Mouse (Mus musculus): ENCODE measurements around the gene Ptgis. TPM values are rescaled to one million over a fixed set of nuclear protein-coding genes. Genes with fewer than 3 reads are reported as not detected.
A peak's percentile ranks its signal among the peaks of the same experiment; 100 is the strongest.

Ptgis gene
- polyA plus RNA-seq, 1 experiment from 2014 or later: 5.6 TPM

DNA sequence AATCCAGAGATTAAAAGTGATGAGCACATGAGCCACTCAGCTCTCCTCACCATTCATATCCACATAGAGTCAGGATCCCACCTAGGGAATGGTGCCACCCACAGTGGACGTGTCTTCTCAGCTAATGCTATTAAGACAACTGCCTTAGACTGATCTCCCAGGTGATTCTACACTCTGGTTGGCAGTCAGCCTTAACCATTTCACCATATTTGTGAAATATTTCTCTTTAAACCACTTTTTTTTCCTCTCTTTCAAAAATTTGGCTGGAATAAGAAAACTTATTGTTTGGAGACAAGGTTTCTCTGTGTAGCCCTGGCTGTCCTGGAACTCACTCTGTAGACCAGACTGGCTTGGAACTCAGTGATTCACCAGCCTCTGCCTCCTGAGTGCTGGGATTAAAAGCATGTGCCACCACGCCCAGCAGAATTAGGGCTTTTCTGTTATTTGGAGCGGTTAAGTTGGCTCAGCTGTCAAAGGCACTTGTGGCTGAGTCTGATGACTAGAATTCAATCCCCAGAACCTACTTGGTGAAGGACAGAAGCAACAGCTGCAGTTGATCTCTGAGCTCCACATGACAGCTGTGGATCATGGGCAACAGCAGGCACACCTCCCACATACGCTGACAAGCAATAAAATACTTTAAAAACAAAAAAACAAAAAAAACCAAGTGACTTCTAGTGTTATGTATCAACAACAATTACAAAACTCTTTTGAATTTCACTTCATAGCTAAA, 3.6 kb upstream of the Ptgis start:
- H3K36me3 ChIP-seq: no peaks in the 10 kb centered on the region
- H3K27me3 ChIP-seq: peaks cover 20% of the 10 kb centered on the region
- H3K4me2 ChIP-seq: no peak overlapping the region
- no peak for ATAC-seq (ENCODE audit: low read depth)
- WGBS: 94% methylated on average over 4 of the region's 4 CpGs
- H3K4me1 ChIP-seq (replicated peaks): peaks cover 12% of the 10 kb centered on the region
- H3K27ac ChIP-seq (replicated peaks): no peak overlapping the region
- H3K9me3 ChIP-seq: peaks cover 3% of the 10 kb centered on the region; the same call in 1 of the 2 replicates
- no peak overlapping the region for H3K9ac ChIP-seq
- no peak overlapping the region for H3K4me3 ChIP-seq

GRCm38 (mm10) chr2:167239262-167239661, 1.1 kb downstream of the Ptgis start:
- H3K36me3 ChIP-seq: no peaks in the 10 kb centered on the region

DNA sequence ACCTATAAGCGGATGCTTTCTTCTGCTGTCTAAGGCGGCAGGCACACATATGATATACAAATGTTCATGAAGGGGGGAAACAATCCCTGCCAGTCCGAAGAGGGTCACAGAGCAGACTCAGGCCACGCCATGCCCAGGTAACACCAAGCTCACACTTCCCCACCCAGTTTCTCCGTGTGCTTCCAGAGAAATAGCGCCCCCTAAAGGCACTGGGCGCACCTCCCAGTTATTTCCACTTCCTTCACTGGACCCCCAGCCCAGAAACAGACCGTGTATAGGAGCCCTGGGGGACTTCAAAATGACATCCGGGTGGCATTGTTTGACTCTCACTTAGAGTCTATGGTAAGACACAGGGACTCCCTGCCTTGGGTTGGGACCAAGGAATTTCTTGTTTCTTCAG, 3.2 kb downstream of the Ptgis start:
- 88% methylated on average over 9 of the region's 9 CpGs for WGBS
- Histone ChIP-seq H3K4me2 (no peak overlapping the region), H3K4me1 (replicated peaks) (peaks cover 12% of the 10 kb centered on the region), H3K27me3 (peaks cover 27% of the 10 kb centered on the region), H3K27ac (replicated peaks) (no peak overlapping the region), H3K36me3 (no peaks in the 10 kb centered on the region), H3K9me3 (no peaks in the 10 kb centered on the region), H3K9ac (no peak overlapping the region), H3K4me3 (no peak overlapping the region)
- ATAC-seq (ENCODE audit: low read depth): no peak

More at GRCm38 (mm10) chr2:167239262-167239661, 1.1 kb downstream of the Ptgis start:
- H3K4me1 ChIP-seq (replicated peaks): peaks cover 12% of the 10 kb centered on the region
- no peak overlapping the region for H3K27ac ChIP-seq (replicated peaks)
- no peaks in the 10 kb centered on the region for H3K9me3 ChIP-seq
- WGBS: 33% methylated on average over 12 of the region's 12 CpGs
- no peak overlapping the region for H3K4me3 ChIP-seq
- peak overlapping the region; percentile 71 for H3K4me2 ChIP-seq
- H3K9ac ChIP-seq: no peak overlapping the region
- no peak for ATAC-seq (ENCODE audit: low read depth)
- H3K27me3 ChIP-seq: peaks cover 27% of the 10 kb centered on the region

DNA sequence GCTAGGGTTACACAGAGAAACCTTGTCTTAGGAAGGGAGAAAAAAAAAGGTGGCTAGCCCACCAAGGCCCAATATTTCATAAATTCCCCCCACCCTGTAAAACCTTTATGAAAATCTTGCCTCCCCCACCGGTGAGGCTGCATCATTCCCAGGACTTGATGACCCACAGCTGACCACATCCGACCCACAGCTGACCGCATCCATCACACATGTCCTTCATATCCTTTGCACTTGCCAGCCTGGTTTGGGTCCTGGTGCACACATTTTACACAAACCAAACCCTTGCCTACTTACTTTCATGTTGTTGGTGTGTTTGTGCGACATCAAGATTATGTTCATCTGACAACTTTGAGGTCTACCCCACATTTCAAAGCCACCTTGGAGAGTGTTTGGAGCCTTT, 4.2 kb downstream of the Ptgis start:
- Histone ChIP-seq H3K4me2 (no peak overlapping the region), H3K9me3 (no peaks in the 10 kb centered on the region), H3K27me3 (peaks cover 24% of the 10 kb centered on the region), H3K27ac (replicated peaks) (no peak overlapping the region), H3K4me1 (replicated peaks) (peaks cover 12% of the 10 kb centered on the region), H3K36me3 (no peaks in the 10 kb centered on the region), H3K9ac (no peak overlapping the region), H3K4me3 (no peak overlapping the region)
- WGBS: 95% methylated on average over 4 of the region's 4 CpGs
- no peak for ATAC-seq (ENCODE audit: low read depth)

- Histone ChIP-seq H3K4me2 (no peak overlapping the region), H3K9me3 (no peaks in the 10 kb centered on the region), H3K4me3 (no peak overlapping the region), H3K4me1 (replicated peaks) (peaks cover 7% of the 10 kb centered on the region), H3K36me3 (no peaks in the 10 kb centered on the region), H3K27me3 (peaks cover 21% of the 10 kb centered on the region), H3K9ac (no peak overlapping the region), H3K27ac (replicated peaks) (no peak overlapping the region)
- WGBS: 78% methylated on average over 17 of the region's 17 CpGs
- ATAC-seq (ENCODE audit: low read depth): no peak
Measured at GRCm38 (mm10) chr2:167235338-167236018, 4.9 kb downstream of the Ptgis start.

- Histone ChIP-seq H3K4me1 (replicated peaks) (no peaks in the 10 kb centered on the region), H3K9me3 (no peaks in the 10 kb centered on the region), H3K4me3 (no peak overlapping the region), H3K27me3 (peaks cover 5% of the 10 kb centered on the region; the same call in 1 of the 2 replicates), H3K4me2 (no peak overlapping the region), H3K36me3 (no peaks in the 10 kb centered on the region), H3K9ac (no peak overlapping the region), H3K27ac (replicated peaks) (no peak overlapping the region)
- ATAC-seq (ENCODE audit: low read depth): no peak
- WGBS: 61% methylated on average over 14 of the region's 14 CpGs
Measured at GRCm38 (mm10) chr2:167233771-167234170, 6.6 kb downstream of the Ptgis start.

DNA sequence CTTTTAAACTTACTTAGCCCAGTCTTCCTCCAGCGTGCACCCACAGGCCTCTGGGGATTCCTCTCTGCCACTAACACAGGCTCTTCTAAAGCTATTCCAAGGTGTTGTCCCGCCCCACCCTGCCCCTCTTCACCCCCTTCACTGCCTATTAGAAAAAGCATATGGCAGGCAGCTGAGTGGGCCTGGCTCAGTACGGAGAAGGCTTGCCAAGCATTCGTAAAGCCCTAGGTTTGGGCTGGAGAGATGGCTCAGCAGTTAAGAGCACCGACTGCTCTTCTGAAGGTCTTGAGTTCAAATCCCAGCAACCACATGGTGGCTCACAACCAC, 7.4 kb downstream of the Ptgis start:
- no peak for ATAC-seq (ENCODE audit: low read depth)
- 76% methylated on average over 5 of the region's 5 CpGs for WGBS
- H3K27ac ChIP-seq (replicated peaks): no peak overlapping the region

GRCm38 (mm10) chr2:167232132-167233008, 8.0 kb downstream of the Ptgis start:
- no peak for ATAC-seq (ENCODE audit: low read depth)
- Histone ChIP-seq H3K9ac (no peak overlapping the region), H3K36me3 (no peaks in the 10 kb centered on the region), H3K27me3 (no peaks in the 10 kb centered on the region), H3K4me2 (no peak overlapping the region), H3K27ac (replicated peaks) (peak overlapping the region; percentile 46; the same call in 1 of the 2 replicates), H3K4me3 (no peak overlapping the region), H3K9me3 (no peaks in the 10 kb centered on the region), H3K4me1 (replicated peaks) (no peaks in the 10 kb centered on the region)
- WGBS: 54% methylated on average over 14 of the region's 14 CpGs

More for the DNA sequence above, 7.4 kb downstream of the Ptgis start:
- Histone ChIP-seq H3K36me3 (no peaks in the 10 kb centered on the region), H3K9me3 (no peaks in the 10 kb centered on the region), H3K4me2 (no peak overlapping the region), H3K4me3 (no peak overlapping the region), H3K27me3 (no peaks in the 10 kb centered on the region), H3K9ac (no peak overlapping the region), H3K4me1 (replicated peaks) (no peaks in the 10 kb centered on the region)

GRCm38 (mm10) chr2:167230554-167230953, 9.8 kb downstream of the Ptgis start:
- H3K4me1 ChIP-seq (replicated peaks): no peaks in the 10 kb centered on the region
- no peaks in the 10 kb centered on the region for H3K27me3 ChIP-seq
- H3K4me2 ChIP-seq: peak overlapping the region; percentile 33
- H3K9me3 ChIP-seq: no peaks in the 10 kb centered on the region
- ATAC-seq (ENCODE audit: low read depth): no peak
- no peak overlapping the region for H3K27ac ChIP-seq (replicated peaks)
- no peak overlapping the region for H3K9ac ChIP-seq
- H3K36me3 ChIP-seq: no peaks in the 10 kb centered on the region
- 13% methylated on average over 15 of the region's 15 CpGs for WGBS
- H3K4me3 ChIP-seq: no peak overlapping the region

DNA sequence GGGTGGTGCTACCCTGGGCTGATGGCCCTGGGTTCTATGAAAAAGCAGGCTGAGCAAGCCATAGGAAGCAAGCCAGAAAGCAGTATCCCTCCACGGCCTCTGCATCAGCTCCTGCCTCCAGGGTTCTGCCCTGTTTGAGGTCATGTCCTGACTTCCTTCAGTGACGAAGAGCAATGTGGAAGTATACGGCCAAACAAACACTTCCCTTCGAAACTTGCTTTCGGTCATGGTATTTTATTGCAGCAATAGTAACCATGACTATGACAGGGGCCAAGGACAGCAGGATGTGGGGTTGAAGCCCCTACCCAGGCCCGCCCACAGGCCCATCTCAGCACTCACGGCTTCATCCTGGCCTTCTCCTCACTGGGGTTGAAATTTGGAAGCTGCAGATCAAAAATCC, 15.5 kb downstream of the Ptgis start:
- Histone ChIP-seq H3K36me3 (no peaks in the 10 kb centered on the region), H3K27me3 (no peaks in the 10 kb centered on the region), H3K4me2 (no peak overlapping the region), H3K9ac (no peak overlapping the region), H3K4me1 (replicated peaks) (no peaks in the 10 kb centered on the region), H3K27ac (replicated peaks) (no peak overlapping the region), H3K4me3 (no peak overlapping the region), H3K9me3 (no peaks in the 10 kb centered on the region)
- no peak for ATAC-seq (ENCODE audit: low read depth)
- 77% methylated on average over 7 of the region's 7 CpGs for WGBS

- Histone ChIP-seq H3K9me3 (no peaks in the 10 kb centered on the region), H3K4me2 (no peak overlapping the region), H3K9ac (no peak overlapping the region), H3K4me1 (replicated peaks) (no peaks in the 10 kb centered on the region), H3K4me3 (no peak overlapping the region), H3K27me3 (no peaks in the 10 kb centered on the region), H3K36me3 (no peaks in the 10 kb centered on the region), H3K27ac (replicated peaks) (no peak overlapping the region)
- ATAC-seq (ENCODE audit: low read depth): no peak
- 96% methylated on average over 6 of the region's 6 CpGs for WGBS
Measured at GRCm38 (mm10) chr2:167224194-167224593, 16.2 kb downstream of the Ptgis start.

DNA sequence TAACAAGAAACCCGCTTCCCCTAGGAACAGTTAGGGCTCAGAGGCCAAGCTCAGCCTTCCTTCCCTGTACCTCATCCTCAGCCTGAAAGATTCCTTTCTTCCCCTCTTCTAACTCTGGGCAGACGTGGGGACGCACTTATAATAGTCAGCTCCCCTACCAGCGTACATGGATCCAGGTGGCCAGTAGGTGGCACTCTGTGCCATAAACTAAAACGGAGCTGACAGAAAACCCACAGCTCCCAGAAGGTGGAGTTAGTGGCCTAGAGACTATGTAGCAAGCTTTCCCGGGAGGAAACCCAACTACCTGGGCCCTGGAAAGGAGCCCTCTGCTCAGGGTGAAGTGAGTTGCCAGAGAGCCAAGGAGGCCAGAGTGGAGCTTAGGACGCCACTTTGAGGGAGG, 18.3 kb downstream of the Ptgis start:
- H3K27me3 ChIP-seq: no peaks in the 10 kb centered on the region
- no peak overlapping the region for H3K27ac ChIP-seq (replicated peaks)
- no peaks in the 10 kb centered on the region for H3K9me3 ChIP-seq
- no peak overlapping the region for H3K4me3 ChIP-seq
- no peaks in the 10 kb centered on the region for H3K4me1 ChIP-seq (replicated peaks)
- WGBS: 25% methylated on average over 7 of the region's 7 CpGs
- H3K36me3 ChIP-seq: no peaks in the 10 kb centered on the region
- H3K4me2 ChIP-seq: no peak overlapping the region
- no peak; the same call in 1 of the 2 replicates for ATAC-seq (ENCODE audit: low read depth)
- no peak overlapping the region for H3K9ac ChIP-seq
